Mouse (Mus musculus) bone marrow macrophage, adult 2 months (primary cell): ENCODE results near the gene H2-Oa.
A peak's percentile ranks its signal among the peaks of the same experiment; 100 is the strongest.

Experiments used
- CTCF ChIP-seq: IDR thresholded peaks from 2 replicates; pipeline ENCODE4 v1.5.1; 2012; ENCODE audit warnings: low read depth, mild to moderate bottlenecking, low read length, moderate library complexity
- POLR2A ChIP-seq: IDR thresholded peaks from 2 replicates; pipeline ENCODE4 v1.6.1; 2012; ENCODE audit warnings: mild to moderate bottlenecking, low read depth, low read length, borderline replicate concordance

DNA sequence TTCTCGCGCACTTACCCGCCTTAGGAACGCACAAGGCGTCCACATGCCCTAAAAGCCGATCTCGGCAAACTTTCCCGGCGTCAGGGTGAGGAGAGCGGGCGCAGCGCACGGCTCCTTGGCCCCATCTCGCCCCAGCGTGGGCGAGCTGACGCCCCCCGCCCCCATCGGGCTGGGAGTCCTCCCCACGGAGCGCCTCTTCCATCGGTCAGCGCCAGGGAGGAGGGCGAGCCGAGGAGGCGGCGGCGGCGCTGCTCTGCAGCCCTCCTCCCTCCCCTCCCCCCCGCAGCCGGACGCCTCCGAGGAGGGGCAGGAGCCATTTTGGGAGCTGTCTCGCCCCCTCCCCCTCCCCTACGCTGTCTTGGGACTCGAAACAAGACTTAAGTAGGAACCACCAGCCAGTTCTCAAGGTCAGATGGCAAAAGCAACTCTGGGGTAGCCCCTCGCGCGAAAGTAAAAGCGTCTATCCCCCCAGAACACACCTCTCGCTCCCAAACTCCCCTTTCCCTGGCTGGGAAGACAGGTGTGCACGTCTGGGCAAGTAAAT, 28.1 kb downstream of the H2-Oa start:
- TF ChIP-seq POLR2A (peak; percentile 16; the same call in 1 of the 2 replicates), CTCF (no peak)
